Mouse (Mus musculus) frontal cortex, postnatal 14 days (tissue): ENCODE data around the gene Cdc6.

Source experiments
- DNase-seq, 2 experiments: peaks; one replicate each; pipeline ENCODE4 v3.0.0; 2022; ENCODE audit warnings: low spot score in 2 of 2

The Cdc6 gene

GRCm38 (mm10) chr11:98961051-98961592 is 53.5 kb downstream of the Cdc6 start:
- DNase-seq = no peak

- DNase-seq = no peak
Measured at GRCm38 (mm10) chr11:98961766-98962165, 54.2 kb downstream of the Cdc6 start.

GRCm38 (mm10) chr11:98962421-98963095 is 55.0 kb downstream of the Cdc6 start:
- no peak for DNase-seq

- DNase-seq = no peak
Measured at GRCm38 (mm10) chr11:98963191-98964021, 55.8 kb downstream of the Cdc6 start.

- no peak for DNase-seq
Measured at GRCm38 (mm10) chr11:98964201-98964615, 56.6 kb downstream of the Cdc6 start.

- DNase-seq = no peak
Measured at GRCm38 (mm10) chr11:98964616-98965415, 57.2 kb downstream of the Cdc6 start.

GRCm38 (mm10) chr11:98965416-98966077 is 57.9 kb downstream of the Cdc6 start:
- DNase-seq = no peak

GRCm38 (mm10) chr11:98966499-98967141 is 59.0 kb downstream of the Cdc6 start:
- no peak for DNase-seq

GRCm38 (mm10) chr11:98968079-98968478 is 60.5 kb downstream of the Cdc6 start:
- no peak for DNase-seq

GRCm38 (mm10) chr11:98968716-98969495 is 61.3 kb downstream of the Cdc6 start:
- DNase-seq = peak in 1 of 2 experiments; percentile 27

GRCm38 (mm10) chr11:98969496-98969927 is 61.9 kb downstream of the Cdc6 start:
- DNase-seq = peak; percentile 56 to 72

GRCm38 (mm10) chr11:98970191-98970925 is 62.8 kb downstream of the Cdc6 start:
- DNase-seq = peak in 1 of 2 experiments; percentile 10

GRCm38 (mm10) chr11:98971316-98972031 is 63.9 kb downstream of the Cdc6 start:
- DNase-seq = peak in 1 of 2 experiments; percentile 55

- peak; percentile 66 to 81 for DNase-seq
Measured at GRCm38 (mm10) chr11:98972215-98972614, 64.6 kb downstream of the Cdc6 start.

- no peak for DNase-seq
Measured at GRCm38 (mm10) chr11:98972801-98973360, 65.3 kb downstream of the Cdc6 start.
